33 mouse cellular contexts compared by ENCODE assay signal in the genomic region with DNA sequence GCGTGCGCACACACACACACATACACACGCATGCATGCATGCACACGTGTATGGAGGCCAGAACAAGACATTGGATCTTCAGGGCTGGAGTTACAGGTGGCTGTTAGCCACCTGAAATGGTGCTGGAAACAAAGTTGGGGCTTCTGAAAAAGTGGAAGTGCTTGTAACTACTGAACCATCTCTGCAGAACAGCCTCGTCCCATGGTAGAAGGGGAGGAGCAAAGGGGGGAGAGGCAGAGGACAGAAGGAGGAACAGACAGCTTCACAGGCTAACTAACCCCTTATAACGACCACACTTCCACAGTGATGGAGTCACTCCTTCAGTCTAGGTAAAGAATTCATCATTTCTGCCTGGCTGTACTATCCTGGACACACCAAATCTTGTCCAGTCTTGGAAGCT. TPM values are rescaled to one million over a fixed set of nuclear protein-coding genes. Genes with fewer than 3 reads are reported as not detected.
DNase-seq lines count a peak whose midpoint lies in the region; ATAC-seq and TF ChIP-seq lines count a peak whose summit lies in the region.
"Had no signal": no experiment of that assay in that cellular context is flagged by ENCODE, and none has a peak within 500 bp of the region (broad histone marks: within the 10 kb centered on the region; RNA-seq: fewer than 3 reads in every experiment).

No protein-coding gene starts in this region.

- 0 out of 2 replicates have a peak, but pooled peaks cover 2% of the 10 kb centered on the region for H3K9me3 ChIP-seq in G1E (replicated peaks)
- H3K9me3 ChIP-seq in intestine, postnatal 0 days (ENCODE audit: control insufficient read depth): no peaks in the 10 kb centered on the region
- no peaks in the 10 kb centered on the region for H3K9me3 ChIP-seq in midbrain, embryonic 16.5 days (replicated peaks; ENCODE audit: control insufficient read depth, low read length, poor library complexity, severe bottlenecking)
- H3K9me3 ChIP-seq: hindbrain, embryonic 13.5 days; limb, embryonic 12.5 days; liver, embryonic 12.5 days; midbrain, embryonic 10.5 days; neural tube, embryonic 15.5 days had no signal

- peak; percentile 68 to 78 for DNase-seq in B cell, adult 2 months
- DNase-seq in G1E (ENCODE audit: low spot score): peak; percentile 47
- DNase-seq in spleen, adult 2 months (ENCODE audit: low read depth in 1 of 2, low spot score in 2 of 2): peak; percentile 53 to 62
- no peak for DNase-seq in right cerebral cortex, postnatal 36 days (ENCODE audit: low spot score in 2 of 2)
- DNase-seq: adrenal gland, postnatal 25 days; cerebellum, adult 9-10 months; gastrocnemius, postnatal 14 days; kidney, adult 2 months; kidney, postnatal 14 days; layer of hippocampus, postnatal 36 days; lung, adult 18-20 months; lung, postnatal 14 days; thymus, adult 18-20 months had no signal

- no peak overlapping the region for H3K4me2 ChIP-seq in intestine, postnatal 0 days (replicated peaks; ENCODE audit: low read depth)
- no peak overlapping the region for H3K4me2 ChIP-seq in midbrain, embryonic 16.5 days (ENCODE audit: low read length)
- H3K4me2 ChIP-seq: hindbrain, embryonic 13.5 days; limb, embryonic 12.5 days; liver, embryonic 12.5 days; neural tube, embryonic 15.5 days had no signal

- TF ChIP-seq CTCF in G1E (IDR thresholded peaks at IDR 0.05; ENCODE audit: low read depth, low read length): no peak
- no peak for TF ChIP-seq CTCF in spleen, adult 2 months (IDR thresholded peaks at IDR 0.05; ENCODE audit: extremely low read depth, insufficient read depth, insufficient read length, insufficient replicate concordance)
- TF ChIP-seq CTCF in intestine, postnatal 0 days (IDR thresholded peaks at IDR 0.05; ENCODE audit: low read depth): no peak

- H3K27ac ChIP-seq in spleen, adult 2 months (ENCODE audit: insufficient read depth, low read length): peak overlapping the region; percentile 10; the same call in 1 of the 2 replicates
- H3K27ac ChIP-seq in intestine, postnatal 0 days (ENCODE audit: low read depth, low read length): no peak overlapping the region
- no peak overlapping the region for H3K27ac ChIP-seq in midbrain, embryonic 16.5 days (ENCODE audit: low read length)
- H3K27ac ChIP-seq: embryonic facial prominence, embryonic 10.5 days; hindbrain, embryonic 13.5 days; limb, embryonic 12.5 days; liver, embryonic 12.5 days; midbrain, embryonic 10.5 days; neural tube, embryonic 15.5 days had no signal

- 52% methylated on average over 6 of the region's 6 CpGs for WGBS in spleen, adult 2 months
- WGBS in intestine, postnatal 0 days: 73% methylated on average over 6 of the region's 6 CpGs
- WGBS in midbrain, embryonic 16.5 days: 81% methylated on average over 6 of the region's 6 CpGs

- no peaks in the 10 kb centered on the region for H3K36me3 ChIP-seq in G1E (replicated peaks)
- no peaks in the 10 kb centered on the region for H3K36me3 ChIP-seq in spleen, adult 2 months (ENCODE audit: control insufficient read depth, insufficient read depth, low read length)
- H3K36me3 ChIP-seq in intestine, postnatal 0 days (ENCODE audit: control insufficient read depth, insufficient read depth): no peaks in the 10 kb centered on the region
- H3K36me3 ChIP-seq in midbrain, embryonic 16.5 days (ENCODE audit: control insufficient read depth, insufficient read depth, low read length): no peaks in the 10 kb centered on the region
- H3K36me3 ChIP-seq: embryonic facial prominence, embryonic 10.5 days; hindbrain, embryonic 13.5 days; limb, embryonic 12.5 days; liver, embryonic 12.5 days; midbrain, embryonic 10.5 days; neural tube, embryonic 15.5 days had no signal

- peaks cover 11% of the 10 kb centered on the region for H3K27me3 ChIP-seq in G1E (ENCODE audit: insufficient read depth, low read length)
- no peaks in the 10 kb centered on the region for H3K27me3 ChIP-seq in spleen, adult 2 months (ENCODE audit: control insufficient read depth, insufficient read depth, low read length)
- H3K27me3 ChIP-seq in intestine, postnatal 0 days (replicated peaks; ENCODE audit: control insufficient read depth, insufficient read depth, low read length): no peaks in the 10 kb centered on the region
- H3K27me3 ChIP-seq in midbrain, embryonic 16.5 days (ENCODE audit: control insufficient read depth, insufficient read depth, low read depth, low read length): no peaks in the 10 kb centered on the region
- H3K27me3 ChIP-seq: hindbrain, embryonic 13.5 days; liver, embryonic 12.5 days; neural tube, embryonic 15.5 days had no signal

- peaks cover 7% of the 10 kb centered on the region for H3K4me1 ChIP-seq in G1E (ENCODE audit: insufficient read depth, low read depth, low read length)
- H3K4me1 ChIP-seq in spleen, adult 2 months (ENCODE audit: control insufficient read depth, insufficient read depth, insufficient read length): peaks cover 2% of the 10 kb centered on the region; the same call in 1 of the 2 replicates
- H3K4me1 ChIP-seq in intestine, postnatal 0 days (replicated peaks; ENCODE audit: control insufficient read depth, insufficient read depth, low read length): no peaks in the 10 kb centered on the region
- H3K4me1 ChIP-seq in midbrain, embryonic 16.5 days (ENCODE audit: control insufficient read depth, insufficient read depth, low read length): no peaks in the 10 kb centered on the region
- H3K4me1 ChIP-seq: embryonic facial prominence, embryonic 10.5 days; hindbrain, embryonic 13.5 days; limb, embryonic 12.5 days; liver, embryonic 12.5 days; midbrain, embryonic 10.5 days; neural tube, embryonic 15.5 days had no signal

- H3K4me3 ChIP-seq in G1E (ENCODE audit: low read depth, low read length): no peak overlapping the region
- no peak overlapping the region for H3K4me3 ChIP-seq in spleen, adult 2 months (ENCODE audit: extremely low read depth, insufficient read depth, insufficient read length)
- no peak overlapping the region for H3K4me3 ChIP-seq in intestine, postnatal 0 days (ENCODE audit: low read depth, low read length)
- no peak overlapping the region for H3K4me3 ChIP-seq in midbrain, embryonic 16.5 days (ENCODE audit: low read depth, low read length)
- H3K4me3 ChIP-seq: embryonic facial prominence, embryonic 10.5 days; hindbrain, embryonic 13.5 days; limb, embryonic 12.5 days; liver, embryonic 12.5 days; midbrain, embryonic 10.5 days; neural tube, embryonic 15.5 days had no signal

- H3K9ac ChIP-seq in intestine, postnatal 0 days (ENCODE audit: low read depth, low read length): no peak overlapping the region
- H3K9ac ChIP-seq in midbrain, embryonic 16.5 days (ENCODE audit: low read depth, low read length): no peak overlapping the region
- H3K9ac ChIP-seq: hindbrain, embryonic 13.5 days; limb, embryonic 12.5 days; liver, embryonic 12.5 days; neural tube, embryonic 15.5 days had no signal

- TF ChIP-seq POLR2A in spleen, adult 2 months (IDR thresholded peaks at IDR 0.05; ENCODE audit: low read depth, low read length): no peak

- ATAC-seq in G1E (ENCODE audit: extremely low read depth, insufficient number of reproducible peaks, low FRiP score, poor library complexity, severe bottlenecking): peak; percentile 40
- peak; percentile 38; the same call in 1 of the 2 replicates for ATAC-seq in megakaryocyte, adult 5-6 weeks (ENCODE audit: poor library complexity, severe bottlenecking)
- no peak for ATAC-seq in intestine, postnatal 0 days
- no peak for ATAC-seq in midbrain, embryonic 16.5 days
- ATAC-seq: CD4-positive, CD25-positive, alpha-beta regulatory T cell, adult 4 months; forebrain, embryonic 16.5 days; liver, embryonic 12.5 days had no signal

RNA-seq across cellular contexts. Expression of a gene that starts 4.0 kb away (rescaled TPM):
- total RNA-seq in G1E (2014; fragmentation: Nextera tagmentation) (not detected in 2 replicates), G1E (2017) (0.12 and 0.22 TPM in 2 replicates)
- polyA plus RNA-seq in G1E (2012): not detected in 2 replicates
- not detected in 2 replicates for total RNA-seq in megakaryocyte, adult 5-6 weeks (2015)
- total RNA-seq in megakaryocyte, adult 5-6 weeks (2017): not detected in 2 replicates
- polyA plus RNA-seq in spleen, adult 2 months (2012; rRNA removed): 0.01 and 0.04 TPM in 2 replicates
- polyA plus RNA-seq in intestine, postnatal 0 days (2015; fragmentation: Nextera tagmentation; extraction: Ambion mirVana): not detected in 2 replicates
- 0.04 TPM in 1 of 2 replicates, not detected in the other for polyA plus RNA-seq in midbrain, embryonic 16.5 days (2015; fragmentation: Nextera tagmentation; extraction: Ambion mirVana)
- total RNA-seq: adrenal gland, postnatal 25 days; gastrocnemius, postnatal 14 days; heart, adult 8-10 months; heart, postnatal 25 days; layer of hippocampus, postnatal 36 days; left cerebral cortex, postnatal 10 days; midbrain, postnatal 0 days had no signal
- polyA plus RNA-seq: brain, embryonic 14.5 days; embryonic facial prominence, embryonic 10.5 days; forebrain, embryonic 16.5 days; heart, embryonic 14.5 days; kidney, adult 2 months; limb, embryonic 12.5 days; liver, embryonic 12.5 days; midbrain, embryonic 10.5 days; midbrain, postnatal 0 days; urinary bladder, adult 2 months had no signal

RNA-seq across cellular contexts. Expression of a gene that starts 23.9 kb away (rescaled TPM):
- not detected in 2 replicates for total RNA-seq in G1E (2014; fragmentation: Nextera tagmentation)
- total RNA-seq in G1E (2017): 2.2 and 2.7 TPM in 2 replicates
- 0.03 and 0.04 TPM in 2 replicates for polyA plus RNA-seq in G1E (2012)
- 301 and 308 TPM in 2 replicates for total RNA-seq in megakaryocyte, adult 5-6 weeks (2015)
- total RNA-seq in megakaryocyte, adult 5-6 weeks (2017): 515 and 545 TPM in 2 replicates
- 62.3 and 73.9 TPM in 2 replicates for polyA plus RNA-seq in spleen, adult 2 months (2012; rRNA removed)
- polyA plus RNA-seq in intestine, postnatal 0 days (2015; fragmentation: Nextera tagmentation; extraction: Ambion mirVana): 277 and 300 TPM in 2 replicates
- polyA plus RNA-seq in midbrain, embryonic 16.5 days (2015; fragmentation: Nextera tagmentation; extraction: Ambion mirVana): 151 and 168 TPM in 2 replicates

RNA-seq across cellular contexts. Expression of a gene that starts 27.9 kb away (rescaled TPM):
- not detected in 2 replicates for total RNA-seq in G1E (2014; fragmentation: Nextera tagmentation)
- total RNA-seq in G1E (2017): 0.05 and 0.06 TPM in 2 replicates
- not detected in 2 replicates for polyA plus RNA-seq in G1E (2012)
- total RNA-seq in megakaryocyte, adult 5-6 weeks (2015): not detected in 2 replicates
- total RNA-seq in megakaryocyte, adult 5-6 weeks (2017): not detected in 2 replicates
- not detected in 2 replicates for polyA plus RNA-seq in spleen, adult 2 months (2012; rRNA removed)
- polyA plus RNA-seq in intestine, postnatal 0 days (2015; fragmentation: Nextera tagmentation; extraction: Ambion mirVana): 0.08 and 0.14 TPM in 2 replicates
- polyA plus RNA-seq in midbrain, embryonic 16.5 days (2015; fragmentation: Nextera tagmentation; extraction: Ambion mirVana): not detected in 2 replicates
- total RNA-seq: adrenal gland, postnatal 25 days; gastrocnemius, postnatal 14 days; heart, adult 8-10 months; heart, postnatal 25 days; layer of hippocampus, adult 8-10 months; layer of hippocampus, postnatal 36 days; left cerebral cortex, postnatal 10 days; midbrain, postnatal 0 days had no signal
- polyA plus RNA-seq: brain, embryonic 14.5 days; cortical plate, adult 2 months; forebrain, embryonic 16.5 days; heart, embryonic 14.5 days; hindbrain, embryonic 13.5 days; kidney, adult 2 months; limb, embryonic 12.5 days; liver, embryonic 12.5 days; midbrain, postnatal 0 days; neural tube, embryonic 15.5 days; urinary bladder, adult 2 months had no signal

RNA-seq across cellular contexts. Expression of a gene that starts 50.1 kb away (rescaled TPM):
- total RNA-seq in G1E (2014; fragmentation: Nextera tagmentation) (63.9 and 77.0 TPM in 2 replicates), G1E (2017) (418 and 431 TPM in 2 replicates)
- polyA plus RNA-seq in G1E (2012): 51.8 and 63.6 TPM in 2 replicates
- 63.8 and 66.5 TPM in 2 replicates for total RNA-seq in megakaryocyte, adult 5-6 weeks (2015)
- 436 and 580 TPM in 2 replicates for total RNA-seq in megakaryocyte, adult 5-6 weeks (2017)
- polyA plus RNA-seq in spleen, adult 2 months (2012; rRNA removed): 49.0 and 50.0 TPM in 2 replicates
- 165 and 177 TPM in 2 replicates for polyA plus RNA-seq in intestine, postnatal 0 days (2015; fragmentation: Nextera tagmentation; extraction: Ambion mirVana)
- polyA plus RNA-seq in midbrain, embryonic 16.5 days (2015; fragmentation: Nextera tagmentation; extraction: Ambion mirVana): 84.5 and 96.5 TPM in 2 replicates

Comparison
In these comparisons a context has a peak if more than half of its experiments do, and no peak if none do; other contexts are left out.
1. DNase-seq: peak in B cell, adult 2 months (2 of 2), G1E (single experiment) and spleen, adult 2 months (2 of 2); none in right cerebral cortex, postnatal 36 days (0 of 2).
2. ATAC-seq: peak in G1E (single experiment) and megakaryocyte, adult 5-6 weeks (single experiment); none in intestine, postnatal 0 days (single experiment) and midbrain, embryonic 16.5 days (single experiment).
3. RNA of a gene that starts 23.9 kb away (polyA plus RNA-seq): 277 to 300 TPM in intestine, postnatal 0 days, 151 to 168 TPM in midbrain, embryonic 16.5 days and 62.3 to 73.9 TPM in spleen, adult 2 months; 0.03 to 0.04 TPM in G1E; every median in the first group is over 10 times any median in the second.